Mouse (Mus musculus) embryonic facial prominence, embryonic 11.5 days (tissue): Measurements from ENCODE around the gene Nid1. TPM values are rescaled to one million over a fixed set of nuclear protein-coding genes. Genes with fewer than 3 reads are reported as not detected.

ENCODE experiments used
- ATAC-seq: fragments of 200-750 bp; cut with Nextera tagmentation; replicated peaks from 2 replicates; pipeline ENCODE4 v1.8.0; 2017; ENCODE audit warnings: low read depth; ENCODE audit not compliant: insufficient number of reproducible peaks, low FRiP score, low TSS enrichment
- DNase-seq: peaks from one replicate; pipeline ENCODE4 v3.0.0-alpha.2; 2015; ENCODE audit warnings: low spot score
- H3K27ac ChIP-seq: fragments of 300-500 bp; sonication (generic); replicated peaks from 2 replicates; pipeline ENCODE4 v1.5.1; 2014; ENCODE audit warnings: mild to moderate bottlenecking, low read depth, low read length, control low read depth
- H3K27me3 ChIP-seq: fragments of 300-500 bp; sonication (generic); 2 replicates; pipeline ENCODE4 v1.6.1; 2014; ENCODE audit warnings: mild to moderate bottlenecking, low read length, moderate library complexity, mixed read lengths; ENCODE audit not compliant: control insufficient read depth, insufficient read depth
- H3K36me3 ChIP-seq: fragments of 300-500 bp; sonication (generic); replicated peaks from 2 replicates; pipeline ENCODE4 v1.6.1; 2014; ENCODE audit warnings: low read depth, mild to moderate bottlenecking, low read length, moderate library complexity, mixed read lengths; ENCODE audit not compliant: control insufficient read depth, insufficient read depth
- H3K4me1 ChIP-seq: fragments of 300-500 bp; sonication (generic); 2 replicates; pipeline ENCODE4 v1.6.1; 2014; ENCODE audit warnings: low read length, mixed read lengths; ENCODE audit not compliant: control insufficient read depth, insufficient read depth
- H3K4me2 ChIP-seq: fragments of 300-500 bp; sonication (generic); 2 replicates; pipeline ENCODE4 v1.6.1; 2014; ENCODE audit warnings: low read depth, mild to moderate bottlenecking, control low read depth, low read length, moderate library complexity
- H3K4me3 ChIP-seq: fragments of 300-500 bp; sonication (generic); 2 replicates; pipeline ENCODE4 v1.5.1; 2014; ENCODE audit warnings: low read depth, low read length, control low read depth
- H3K9ac ChIP-seq: fragments of 300-500 bp; sonication (generic); replicated peaks from 2 replicates; pipeline ENCODE4 v1.6.1; 2014; ENCODE audit warnings: mild to moderate bottlenecking, control low read depth, low read length
- H3K9me3 ChIP-seq: fragments of 300-500 bp; sonication (generic); replicated peaks from 2 replicates; pipeline ENCODE4 v1.6.1; 2016; ENCODE audit warnings: mild to moderate bottlenecking, low read length, inconsistent platforms, mixed read lengths; ENCODE audit not compliant: control insufficient read depth
- WGBS: fragments of 180-500 bp; shearing (Covaris S2); extraction: QIAGEN DNeasy Blood & Tissue Kit; methylation state at CpG from one replicate; pipeline ENCODE4 v1.1.7; 2014; 5-methylcytosine and 5-hydroxymethylcytosine counted together
- polyA plus RNA-seq: library from polyadenylated mRNA; unstranded; fragments of >200 nt; fragmentation: Nextera tagmentation; extraction: Ambion mirVana; gene quantifications from 2 replicates; pipeline ENCODE4 v1.2.1, GENCODE M21; 2014

Nid1 gene
- polyA plus RNA-seq, 1 experiment from 2014 or later, result 54.8 TPM

GRCm38 (mm10) chr13:13506556-13506955 lies 69.2 kb downstream of the Nid1 start:
- 90% methylated on average over 5 of the region's 5 CpGs for WGBS

GRCm38 (mm10) chr13:13514861-13515260 lies 77.5 kb downstream of the Nid1 start:
- H3K4me2 ChIP-seq, result no peak overlapping the region
- H3K27me3 ChIP-seq, result no peaks in the 10 kb centered on the region
- WGBS, result 81% methylated on average over 4 of the region's 4 CpGs
- no peaks in the 10 kb centered on the region for H3K9me3 ChIP-seq
- no peak for DNase-seq
- no peak overlapping the region for H3K9ac ChIP-seq
- H3K36me3 ChIP-seq, result no peaks in the 10 kb centered on the region
- no peak for ATAC-seq
- no peaks in the 10 kb centered on the region for H3K4me1 ChIP-seq
- no peak overlapping the region for H3K27ac ChIP-seq
- no peak overlapping the region for H3K4me3 ChIP-seq

More at GRCm38 (mm10) chr13:13506556-13506955, 69.2 kb downstream of the Nid1 start:
- no peak for ATAC-seq
- no peak overlapping the region for H3K9ac ChIP-seq
- no peak for DNase-seq
- H3K4me3 ChIP-seq, result no peak overlapping the region
- H3K4me1 ChIP-seq, result no peaks in the 10 kb centered on the region
- H3K27ac ChIP-seq, result no peak overlapping the region
- no peaks in the 10 kb centered on the region for H3K36me3 ChIP-seq
- no peaks in the 10 kb centered on the region for H3K27me3 ChIP-seq
- no peaks in the 10 kb centered on the region for H3K9me3 ChIP-seq
- no peak overlapping the region for H3K4me2 ChIP-seq

GRCm38 (mm10) chr13:13516376-13517225 lies 79.2 kb downstream of the Nid1 start:
- no peak overlapping the region for H3K4me2 ChIP-seq
- no peak overlapping the region for H3K4me3 ChIP-seq
- H3K9me3 ChIP-seq, result no peaks in the 10 kb centered on the region
- ATAC-seq (0 out of 2 replicates have a peak, but pooled peaks have one; percentile 61), DNase-seq (peak; percentile 87)
- H3K36me3 ChIP-seq, result no peaks in the 10 kb centered on the region
- H3K4me1 ChIP-seq, result no peaks in the 10 kb centered on the region
- H3K9ac ChIP-seq, result no peak overlapping the region
- no peaks in the 10 kb centered on the region for H3K27me3 ChIP-seq
- no peak overlapping the region for H3K27ac ChIP-seq
- WGBS, result 46% methylated on average over 17 of the region's 17 CpGs

GRCm38 (mm10) chr13:13518114-13518513 lies 80.8 kb downstream of the Nid1 start:
- Histone ChIP-seq H3K4me1 (no peaks in the 10 kb centered on the region), H3K4me2 (no peak overlapping the region), H3K4me3 (no peak overlapping the region), H3K27me3 (no peaks in the 10 kb centered on the region), H3K36me3 (no peaks in the 10 kb centered on the region), H3K27ac (no peak overlapping the region), H3K9me3 (no peaks in the 10 kb centered on the region), H3K9ac (no peak overlapping the region)
- ATAC-seq (no peak), DNase-seq (no peak)
- 86% methylated on average over 7 of the region's 7 CpGs for WGBS

GRCm38 (mm10) chr13:13520436-13520835 lies 83.1 kb downstream of the Nid1 start:
- ATAC-seq, result no peak
- Histone ChIP-seq H3K9ac (no peak overlapping the region), H3K27me3 (no peaks in the 10 kb centered on the region), H3K36me3 (no peaks in the 10 kb centered on the region), H3K4me1 (no peaks in the 10 kb centered on the region), H3K9me3 (no peaks in the 10 kb centered on the region), H3K27ac (no peak overlapping the region), H3K4me3 (no peak overlapping the region), H3K4me2 (no peak overlapping the region)
- DNase-seq, result no peak
- WGBS, result 92% methylated on average over 5 of the region's 5 CpGs

GRCm38 (mm10) chr13:13523625-13524584 lies 86.6 kb downstream of the Nid1 start:
- DNase-seq (no peak), ATAC-seq (no peak)
- no peak overlapping the region for H3K4me2 ChIP-seq
- H3K9ac ChIP-seq, result no peak overlapping the region
- H3K27ac ChIP-seq, result no peak overlapping the region
- H3K36me3 ChIP-seq, result no peaks in the 10 kb centered on the region
- 82% methylated on average over 9 of the region's 9 CpGs for WGBS
- H3K9me3 ChIP-seq, result no peaks in the 10 kb centered on the region
- no peaks in the 10 kb centered on the region for H3K27me3 ChIP-seq
- no peak overlapping the region for H3K4me3 ChIP-seq
- no peaks in the 10 kb centered on the region for H3K4me1 ChIP-seq

- no peak overlapping the region for H3K9ac ChIP-seq
- no peak overlapping the region for H3K4me2 ChIP-seq
- H3K27me3 ChIP-seq, result no peaks in the 10 kb centered on the region
- H3K36me3 ChIP-seq, result no peaks in the 10 kb centered on the region
- no peaks in the 10 kb centered on the region for H3K4me1 ChIP-seq
- 79% methylated on average over 2 of the region's 2 CpGs for WGBS
- no peaks in the 10 kb centered on the region for H3K9me3 ChIP-seq
- no peak overlapping the region for H3K27ac ChIP-seq
- no peak overlapping the region for H3K4me3 ChIP-seq
- ATAC-seq (no peak), DNase-seq (no peak)
Measured at GRCm38 (mm10) chr13:13525205-13525604, 87.9 kb downstream of the Nid1 start.
